14 mouse cellular contexts compared by ENCODE assay signal in the genomic region with DNA sequence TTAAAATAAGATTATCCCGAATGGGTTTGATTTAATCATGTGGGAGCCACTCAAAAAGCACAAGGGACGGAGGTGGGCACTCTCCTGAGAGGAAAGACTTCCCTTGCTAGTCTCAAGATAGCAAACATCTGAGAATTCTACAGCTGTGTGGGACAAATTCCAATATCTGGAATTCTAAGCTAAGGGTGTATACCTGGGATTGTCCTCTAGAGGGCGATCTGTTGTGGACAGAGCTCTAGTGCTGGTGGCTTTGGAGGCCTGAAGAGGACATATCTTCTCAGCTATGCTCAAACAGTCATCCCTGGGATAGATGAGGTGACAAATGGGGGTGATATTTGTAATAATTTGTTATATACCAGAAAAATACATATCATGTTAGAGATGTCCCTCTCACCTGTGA.
DNase-seq lines count a peak whose midpoint lies in the region; ATAC-seq and TF ChIP-seq lines count a peak whose summit lies in the region.
"Had no signal": no experiment of that assay in that cellular context is flagged by ENCODE, and none has a peak within 500 bp of the region (broad histone marks: within the 10 kb centered on the region; RNA-seq: fewer than 3 reads in every experiment).

No protein-coding gene starts in this region.

- peak; percentile 44 for TF ChIP-seq CTCF in forebrain, postnatal 0 days (IDR thresholded peaks at IDR 0.05; ENCODE audit: low read depth)
- TF ChIP-seq CTCF in liver, embryonic 14.5 days (IDR thresholded peaks at IDR 0.05; ENCODE audit: low read depth) = peak; percentile 53

- no peak overlapping the region for H3K4me2 ChIP-seq in forebrain, postnatal 0 days (ENCODE audit: low read depth)
- no peak overlapping the region for H3K4me2 ChIP-seq in forebrain, embryonic 11.5 days (ENCODE audit: low read depth, low read length, severe bottlenecking)
- no peak overlapping the region for H3K4me2 ChIP-seq in liver, embryonic 14.5 days (ENCODE audit: low read depth)
- H3K4me2 ChIP-seq: limb, embryonic 13.5 days had no signal

- H3K9me3 ChIP-seq in forebrain, postnatal 0 days (ENCODE audit: low read length) = no peaks in the 10 kb centered on the region
- no peaks in the 10 kb centered on the region for H3K9me3 ChIP-seq in forebrain, embryonic 11.5 days (ENCODE audit: control insufficient read depth, low read length)
- no peaks in the 10 kb centered on the region for H3K9me3 ChIP-seq in liver, embryonic 14.5 days (ENCODE audit: control insufficient read depth, low read length)
- H3K9me3 ChIP-seq: forebrain, embryonic 10.5 days; limb, embryonic 13.5 days had no signal

- TF ChIP-seq EP300 in liver, embryonic 14.5 days (IDR thresholded peaks at IDR 0.05; ENCODE audit: low read depth) = no peak

- H3K27me3 ChIP-seq in forebrain, postnatal 0 days (ENCODE audit: insufficient read depth, low read length) = no peaks in the 10 kb centered on the region
- no peaks in the 10 kb centered on the region for H3K27me3 ChIP-seq in forebrain, embryonic 11.5 days (ENCODE audit: control insufficient read depth, insufficient read depth, low read length)
- no peaks in the 10 kb centered on the region for H3K27me3 ChIP-seq in liver, embryonic 14.5 days (ENCODE audit: control insufficient read depth, insufficient read depth, low read length)
- H3K27me3 ChIP-seq: limb, embryonic 13.5 days had no signal

- H3K4me1 ChIP-seq in forebrain, postnatal 0 days (ENCODE audit: insufficient read depth) = no peaks in the 10 kb centered on the region
- H3K4me1 ChIP-seq in forebrain, embryonic 11.5 days (replicated peaks; ENCODE audit: control insufficient read depth, insufficient read depth, low read length) = no peaks in the 10 kb centered on the region
- H3K4me1 ChIP-seq in liver, embryonic 14.5 days (replicated peaks; ENCODE audit: control insufficient read depth in 2 of 2, insufficient read depth in 2 of 2, low read length in 1 of 2) = no peaks in the 10 kb centered on the region
- H3K4me1 ChIP-seq: forebrain, embryonic 10.5 days; limb, embryonic 13.5 days had no signal

- WGBS in forebrain, postnatal 0 days = 47% methylated on average over 3 of the region's 3 CpGs
- 49% methylated on average over 3 of the region's 3 CpGs for WGBS in forebrain, embryonic 11.5 days
- 27% methylated on average over 3 of the region's 3 CpGs for WGBS in liver, embryonic 14.5 days (ENCODE audit: insufficient replicate concordance)

- H3K4me3 ChIP-seq in forebrain, postnatal 0 days (ENCODE audit: low read depth, low read length) = no peak overlapping the region
- no peak overlapping the region for H3K4me3 ChIP-seq in forebrain, embryonic 11.5 days (ENCODE audit: low read depth, low read length)
- no peak overlapping the region for H3K4me3 ChIP-seq in liver, embryonic 14.5 days (ENCODE audit: insufficient read depth in 1 of 2, low read depth in 2 of 2, low read length in 2 of 2)
- H3K4me3 ChIP-seq: forebrain, embryonic 10.5 days; limb, embryonic 13.5 days had no signal

- H3K27ac ChIP-seq in forebrain, postnatal 0 days (ENCODE audit: low read depth, low read length) = no peak overlapping the region
- no peak overlapping the region for H3K27ac ChIP-seq in forebrain, embryonic 11.5 days (ENCODE audit: low read depth, low read length)
- H3K27ac ChIP-seq in liver, embryonic 14.5 days = no peak overlapping the region
- H3K27ac ChIP-seq: forebrain, embryonic 10.5 days; limb, embryonic 13.5 days had no signal

- no peak for ATAC-seq in forebrain, postnatal 0 days
- no peak for ATAC-seq in forebrain, embryonic 11.5 days (replicated peaks; ENCODE audit: low FRiP score)
- ATAC-seq in liver, embryonic 14.5 days (ENCODE audit: insufficient read depth) = no peak
- peak; percentile 69 for ATAC-seq in megakaryocyte progenitor cell, adult 5-6 weeks (replicated peaks; ENCODE audit: poor library complexity)
- no peak for ATAC-seq in activated CD4-positive, CD25-positive, alpha-beta regulatory T cell, adult 4 months

- H3K36me3 ChIP-seq in forebrain, postnatal 0 days (ENCODE audit: insufficient read depth) = no peaks in the 10 kb centered on the region
- no peaks in the 10 kb centered on the region for H3K36me3 ChIP-seq in forebrain, embryonic 11.5 days (ENCODE audit: control insufficient read depth, insufficient read depth, low read length)
- no peaks in the 10 kb centered on the region for H3K36me3 ChIP-seq in liver, embryonic 14.5 days (replicated peaks; ENCODE audit: control insufficient read depth, insufficient read depth, low read depth)
- H3K36me3 ChIP-seq: forebrain, embryonic 10.5 days; limb, embryonic 13.5 days had no signal

- H3K9ac ChIP-seq in forebrain, postnatal 0 days = no peak overlapping the region
- H3K9ac ChIP-seq in forebrain, embryonic 11.5 days (ENCODE audit: low read length) = no peak overlapping the region
- H3K9ac ChIP-seq in liver, embryonic 14.5 days (replicated peaks) = no peak overlapping the region
- H3K9ac ChIP-seq: limb, embryonic 13.5 days had no signal

- DNase-seq in forebrain, postnatal 0 days = no peak
- no peak for DNase-seq in forebrain, embryonic 11.5 days (ENCODE audit: low spot score)
- no peak for DNase-seq in liver, embryonic 14.5 days (ENCODE audit: low read depth in 3 of 3, low spot score in 3 of 3)
- DNase-seq in liver (no peak), NIH3T3 (ENCODE audit: low read depth) (peak; percentile 54)
- DNase-seq in cerebellum, adult 11-12 months = no peak
- DNase-seq: heart, postnatal 14 days; kidney, postnatal 36 days; right cerebral cortex, postnatal 25 days; thymus, adult 2 months had no signal
